Comparison of ENCODE assay signal across 14 mouse cellular contexts in genomic region chr15:79984152-79984551, GRCm38 (mm10). TPM values are rescaled to one million over a fixed set of nuclear protein-coding genes. Genes with fewer than 3 reads are reported as not detected.
A peak's percentile ranks its signal among the peaks of the same experiment; 100 is the strongest.
DNase-seq lines count a peak whose midpoint lies in the region; ATAC-seq and TF ChIP-seq lines count a peak whose summit lies in the region.
"Had no signal": no experiment of that assay in that cellular context is flagged by ENCODE, and none has a peak within 500 bp of the region (broad histone marks: within the 10 kb centered on the region; RNA-seq: fewer than 3 reads in every experiment).

No protein-coding gene starts in this region.

- no peak overlapping the region for H3K9ac ChIP-seq in intestine, embryonic 14.5 days (ENCODE audit: low read length)
- H3K9ac ChIP-seq: liver, embryonic 14.5 days; midbrain, embryonic 12.5 days had no signal

- H3K36me3 ChIP-seq in intestine, embryonic 14.5 days (ENCODE audit: control insufficient read depth, insufficient read depth, low read length) = no peaks in the 10 kb centered on the region
- no peaks in the 10 kb centered on the region for H3K36me3 ChIP-seq in myocyte (ENCODE audit: control insufficient read depth, insufficient read depth)
- H3K36me3 ChIP-seq: forebrain, embryonic 10.5 days; midbrain, embryonic 12.5 days had no signal

- H3K79me2 ChIP-seq in myocyte (ENCODE audit: control insufficient read depth, insufficient read depth) = no peaks in the 10 kb centered on the region

- no peak overlapping the region for H3K4me2 ChIP-seq in intestine, embryonic 14.5 days (ENCODE audit: low read length)
- H3K4me2 ChIP-seq in myocyte (ENCODE audit: low read depth) = no peak overlapping the region
- H3K4me2 ChIP-seq: midbrain, embryonic 12.5 days had no signal

- no peaks in the 10 kb centered on the region for H3K9me3 ChIP-seq in intestine, embryonic 14.5 days (ENCODE audit: control insufficient read depth, low read length)
- H3K9me3 ChIP-seq: forebrain, embryonic 10.5 days; midbrain, embryonic 12.5 days had no signal

- peak; percentile 44 to 68 for DNase-seq in kidney, postnatal 4 days
- no peak for DNase-seq in kidney, postnatal 14 days
- no peak for DNase-seq in intestine, embryonic 14.5 days (ENCODE audit: low spot score)
- peak; percentile 79 to 85 for DNase-seq in lung, adult 18-20 months
- DNase-seq in heart, adult 11 months = no peak
- no peak for DNase-seq in MN1 (ENCODE audit: low spot score)
- DNase-seq: cerebellum, adult 2 months; thymus, postnatal 4 days had no signal

- no peak for TF ChIP-seq POLR2A in myocyte (IDR thresholded peaks at IDR 0.05; ENCODE audit: insufficient read length, low read depth)

- H3K4me3 ChIP-seq in intestine, embryonic 14.5 days (ENCODE audit: low read depth, low read length) = no peak overlapping the region
- H3K4me3 ChIP-seq in myocyte = no peak overlapping the region
- H3K4me3 ChIP-seq: forebrain, embryonic 10.5 days; midbrain, embryonic 12.5 days had no signal

- no peaks in the 10 kb centered on the region for H3K27me3 ChIP-seq in intestine, embryonic 14.5 days (replicated peaks; ENCODE audit: control insufficient read depth, insufficient read depth, low read length)
- H3K27me3 ChIP-seq in myocyte (ENCODE audit: control insufficient read depth, insufficient read depth, insufficient read length) = no peaks in the 10 kb centered on the region
- H3K27me3 ChIP-seq: midbrain, embryonic 12.5 days had no signal

- 23% methylated on average over 7 of the region's 7 CpGs for WGBS in intestine, embryonic 14.5 days

- no peak overlapping the region for H3K27ac ChIP-seq in intestine, embryonic 14.5 days (ENCODE audit: low read depth)
- H3K27ac ChIP-seq: forebrain, embryonic 10.5 days; hindbrain, postnatal 0 days; liver, embryonic 14.5 days; midbrain, embryonic 12.5 days had no signal

- H3ac ChIP-seq in myocyte (ENCODE audit: control insufficient read depth, insufficient read length) = no peak overlapping the region

- ATAC-seq in intestine, embryonic 14.5 days (replicated peaks; ENCODE audit: low FRiP score, low TSS enrichment, low read depth) = peak; percentile 40; the same call in 1 of the 2 replicates
- ATAC-seq: CD4-positive, CD25-positive, alpha-beta regulatory T cell, adult 4 months; hindbrain, postnatal 0 days had no signal

- 0 out of 2 replicates have a peak, but pooled peaks cover 5% of the 10 kb centered on the region for H3K4me1 ChIP-seq in intestine, embryonic 14.5 days (replicated peaks; ENCODE audit: control insufficient read depth, insufficient read depth, low read length)

TF ChIP-seq in myocyte, 11 proteins besides CTCF, POLR2A, EP300 and RAD21:
- peak in 2 of 3 experiments; percentile 50 to 69 for TF ChIP-seq MYOG (IDR thresholded peaks at IDR 0.05; ENCODE audit: control insufficient read depth in 1 of 3, insufficient read depth in 1 of 3, insufficient read length in 2 of 3, low read depth in 2 of 3)
- no peak for TF ChIP-seq TCF3 (IDR thresholded peaks at IDR 0.05; ENCODE audit: insufficient read length, low read depth)
- peak in 2 of 3 experiments; percentile 45 to 64 for TF ChIP-seq MYOD1 (IDR thresholded peaks at IDR 0.05; ENCODE audit: control insufficient read depth in 1 of 3, insufficient read length in 2 of 3, low read depth in 2 of 3)

RNA-seq across cellular contexts. Expression of gene Cbx7, which starts 13.2 kb away (rescaled TPM):
- 4.6 and 6.2 TPM in 2 replicates for polyA plus RNA-seq in intestine, embryonic 14.5 days (2014; fragmentation: Nextera tagmentation; extraction: Ambion mirVana)
- 4.7 TPM for polyA plus RNA-seq in myocyte (2012; fragmentation: generic; extraction: Trizol)

RNA-seq across cellular contexts. Expression of gene Pdgfb, which starts 30.6 kb away (rescaled TPM):
- polyA plus RNA-seq in intestine, embryonic 14.5 days (2014; fragmentation: Nextera tagmentation; extraction: Ambion mirVana) = 6.6 and 8.1 TPM in 2 replicates
- 21.7 TPM for polyA plus RNA-seq in myocyte (2012; fragmentation: generic; extraction: Trizol)

Comparison
In these comparisons a context has a peak if more than half of its experiments do, and no peak if none do; other contexts are left out.
1. DNase-seq: peak in kidney, postnatal 4 days (2 of 2) and lung, adult 18-20 months (2 of 2); none in kidney, postnatal 14 days (single experiment), intestine, embryonic 14.5 days (single experiment), heart, adult 11 months (single experiment) and MN1 (single experiment).